Mouse (Mus musculus) gastrocnemius, postnatal 25 days (tissue): ENCODE data around the gene Pdcd5. TPM values are rescaled to one million over a fixed set of nuclear protein-coding genes. Genes with fewer than 3 reads are reported as not detected.
A peak's percentile ranks its signal among the peaks of the same experiment; 100 is the strongest.

Experiments used
- DNase-seq: peaks from one replicate; pipeline ENCODE4 v3.0.0; 2022
- total RNA-seq, 2 experiments: library from RNA; stranded (reverse); gene quantifications; 1 replicate in 1 of 2; 2 replicates in 1 of 2; pipeline ENCODE4 v1.2.3; 2021

Pdcd5 gene
- total RNA-seq, 2 experiments from 2014 or later = 110 to 118 TPM

- DNase-seq = peak; percentile 12
These were observed 822 bp downstream of the Pdcd5 start for GRCm38 (mm10) chr7:35646317-35647081.

- no peak for DNase-seq
These were observed 7.2 kb downstream of the Pdcd5 start for GRCm38 (mm10) chr7:35640072-35640471.

GRCm38 (mm10) chr7:35636874-35637273 lies 10.4 kb downstream of the Pdcd5 start:
- no peak for DNase-seq

- no peak for DNase-seq
These were observed 11.1 kb downstream of the Pdcd5 start for GRCm38 (mm10) chr7:35636229-35636628.

- no peak for DNase-seq
These were observed 18.8 kb downstream of the Pdcd5 start for GRCm38 (mm10) chr7:35628496-35628895.

- DNase-seq = no peak
These were observed 19.9 kb downstream of the Pdcd5 start for GRCm38 (mm10) chr7:35627371-35627770.

GRCm38 (mm10) chr7:35626038-35626437 lies 21.3 kb downstream of the Pdcd5 start:
- no peak for DNase-seq

- DNase-seq = no peak
These were observed 24.7 kb downstream of the Pdcd5 start for GRCm38 (mm10) chr7:35622626-35623025.

GRCm38 (mm10) chr7:35617513-35617912 lies 29.8 kb downstream of the Pdcd5 start:
- DNase-seq = no peak

- DNase-seq = no peak
These were observed 38.1 kb downstream of the Pdcd5 start for GRCm38 (mm10) chr7:35609245-35609644.

GRCm38 (mm10) chr7:35606816-35607215 lies 40.5 kb downstream of the Pdcd5 start:
- DNase-seq = no peak

- no peak for DNase-seq
These were observed 44.6 kb downstream of the Pdcd5 start for GRCm38 (mm10) chr7:35602766-35603165.

GRCm38 (mm10) chr7:35601106-35601505 lies 46.2 kb downstream of the Pdcd5 start:
- no peak for DNase-seq

GRCm38 (mm10) chr7:35600031-35600430 lies 47.3 kb downstream of the Pdcd5 start:
- no peak for DNase-seq

GRCm38 (mm10) chr7:35599492-35599891 lies 47.8 kb downstream of the Pdcd5 start:
- no peak for DNase-seq

GRCm38 (mm10) chr7:35594311-35594710 lies 53.0 kb downstream of the Pdcd5 start:
- DNase-seq = no peak

Other genes starting within 250 kb of the Pdcd5 start
- gene Slc7a9, start 198.7 kb downstream of the Pdcd5 start, total RNA-seq = not detected
- not detected for gene Tdrd12, start 109.8 kb downstream of the Pdcd5 start, total RNA-seq
- gene Nudt19, start 91.2 kb downstream of the Pdcd5 start, total RNA-seq = 10 to 100 TPM; 37.7 to 42.7 TPM
- gene Rgs9bp, start 61.9 kb downstream of the Pdcd5 start, total RNA-seq = under 1 TPM; 0.05 to 0.43 TPM
- gene Ankrd27, start 61.3 kb downstream of the Pdcd5 start, total RNA-seq = 10 to 100 TPM in 1 of 2 experiments, 1 to 10 TPM in 1; 7.9 to 11.1 TPM
- gene Dpy19l3, start 106.9 kb upstream of the Pdcd5 start, total RNA-seq = 1 to 10 TPM; 5.0 TPM
- gene Zfp507, start 155.5 kb upstream of the Pdcd5 start, total RNA-seq = 10 to 100 TPM; 13.8 to 15.4 TPM